Mouse (Mus musculus) heart, adult 18-20 months (tissue): ENCODE data around the gene Pabpc4. TPM values are rescaled to one million over a fixed set of nuclear protein-coding genes. Genes with fewer than 3 reads are reported as not detected.
"Not testable (repeated sequence)": the region's sequence is repeated elsewhere in the genome, so short reads cannot be mapped to it uniquely, and the experiment has no call there.

ENCODE experiments used
- DNase-seq, 2 experiments: peaks; one replicate each; pipeline ENCODE4 v3.0.0; 2021 to 2022; ENCODE audit warnings: mixed read lengths in 1 of 2
- total RNA-seq, 2 experiments: library from RNA; stranded (reverse); gene quantifications; 2 replicates each; pipeline ENCODE4 v1.2.3; 2021

The Pabpc4 gene
- total RNA-seq, 2 experiments from 2014 or later, result 336 to 356 TPM

GRCm38 (mm10) chr4:123297195-123297960 lies 35.2 kb downstream of the Pabpc4 start:
- no peak for DNase-seq

DNA sequence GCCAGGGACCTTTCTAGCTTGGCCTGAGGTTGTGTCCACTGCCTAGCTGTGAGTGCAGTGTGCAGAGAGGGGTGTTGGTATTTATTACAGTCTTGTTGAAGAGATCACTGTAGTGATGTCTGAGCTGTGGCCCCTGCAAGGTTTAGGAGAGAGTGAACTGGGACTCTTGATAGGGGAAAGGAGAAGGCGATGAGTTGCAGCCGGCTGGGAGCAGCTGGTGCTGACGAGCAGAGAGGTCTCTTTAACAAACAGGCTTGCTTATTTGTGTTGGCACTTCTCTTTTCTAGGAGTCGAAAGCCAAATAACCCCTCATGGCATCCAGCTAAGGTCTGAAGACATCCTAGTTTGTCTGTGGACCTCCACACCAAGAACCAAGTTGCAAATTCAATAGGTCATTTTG lies 36.1 kb downstream of the Pabpc4 start:
- DNase-seq, result peak; percentile 47 to 56

- DNase-seq, result peak; percentile 57 to 70
These were observed 37.0 kb downstream of the Pabpc4 start for GRCm38 (mm10) chr4:123298980-123299670.

DNA sequence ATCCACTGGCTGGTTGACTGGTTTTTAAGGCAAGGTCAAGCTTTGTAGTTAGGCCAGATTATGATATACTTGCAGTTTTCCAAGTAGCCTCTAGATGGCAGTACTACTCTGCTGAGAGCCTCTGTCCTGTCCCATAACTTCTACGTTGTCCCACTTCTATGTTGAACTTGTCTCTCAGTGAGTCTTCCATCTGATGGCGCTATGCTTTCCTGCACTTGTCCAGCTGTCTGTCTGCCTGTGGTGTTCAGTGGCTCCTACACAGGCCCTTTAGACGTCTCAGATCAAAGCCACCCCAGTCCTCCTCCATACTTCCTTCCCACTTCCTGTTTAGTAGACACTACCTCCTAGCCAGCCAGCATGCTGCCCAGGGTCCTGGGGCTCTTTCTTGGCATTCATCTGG lies 43.6 kb downstream of the Pabpc4 start:
- DNase-seq, result peak; percentile 49 to 72

- DNase-seq, result no peak
These were observed 44.8 kb downstream of the Pabpc4 start for GRCm38 (mm10) chr4:123306999-123307398.

DNA sequence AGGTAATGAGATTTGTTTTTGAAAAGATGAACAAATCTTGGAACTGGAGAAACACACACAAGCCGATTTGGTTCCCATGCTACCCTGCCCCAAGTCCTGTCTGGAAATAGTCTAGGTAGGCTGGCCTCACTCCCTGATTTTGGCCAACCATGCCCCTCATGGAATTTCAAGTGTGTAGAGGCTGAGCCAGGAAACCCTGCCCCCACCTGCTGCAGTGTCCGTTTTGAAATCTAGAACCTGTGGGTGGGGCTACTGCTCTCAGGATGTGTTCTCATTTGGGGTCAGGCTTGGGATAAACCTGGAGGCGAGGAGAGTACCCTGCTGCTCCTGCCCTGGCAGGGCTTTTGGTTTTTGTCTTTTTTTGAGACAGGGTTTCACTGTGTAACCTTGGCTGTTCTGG lies 46.1 kb downstream of the Pabpc4 start:
- DNase-seq, result peak; percentile 34 to 43

- DNase-seq, result no peak
These were observed 49.7 kb downstream of the Pabpc4 start for GRCm38 (mm10) chr4:123311845-123312244.

DNA sequence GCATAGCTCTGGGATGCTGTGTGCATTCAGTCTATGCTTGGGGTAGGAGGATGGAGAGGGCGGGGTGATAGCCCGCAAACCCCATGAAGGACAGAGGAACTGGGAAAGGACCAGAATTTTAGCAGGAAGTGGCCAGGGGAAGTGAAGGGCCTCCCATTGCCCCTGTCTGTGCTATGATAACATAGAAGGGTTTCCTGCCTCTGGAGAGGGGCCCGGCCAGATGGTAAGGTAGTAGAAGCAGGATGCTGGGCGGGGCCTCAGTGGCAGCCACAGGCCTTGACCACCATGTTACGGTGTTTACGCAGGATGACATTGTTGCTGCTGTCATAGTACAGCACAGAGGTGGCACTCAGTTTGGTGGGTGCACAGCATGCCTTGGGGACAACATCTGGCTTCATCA lies 50.9 kb downstream of the Pabpc4 start:
- DNase-seq, result no peak

- DNase-seq, result no peak
These were observed 52.3 kb downstream of the Pabpc4 start for GRCm38 (mm10) chr4:123314497-123314896.

DNA sequence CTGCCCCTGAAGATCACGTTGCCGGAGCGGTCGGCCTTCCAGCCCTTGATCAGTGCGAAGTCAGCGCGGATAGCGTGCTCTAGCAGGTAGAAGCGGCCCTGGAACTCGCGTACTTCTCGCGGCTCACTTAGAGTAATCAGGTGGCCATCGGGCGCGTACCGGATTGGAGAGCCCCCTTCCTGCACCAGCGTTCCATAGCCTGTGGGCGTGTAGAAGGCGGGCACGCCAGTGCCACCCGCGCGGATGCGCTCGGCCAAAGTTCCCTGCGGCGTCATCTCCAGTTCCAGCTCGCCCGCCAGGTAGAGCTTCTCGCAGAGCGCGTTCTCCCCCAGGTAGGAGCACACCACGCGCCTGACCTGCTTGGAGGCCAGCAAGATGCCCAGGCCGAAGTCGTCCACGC lies 60.8 kb downstream of the Pabpc4 start:
- not testable (repeated sequence) for DNase-seq

- DNase-seq, result no peak
These were observed 61.4 kb downstream of the Pabpc4 start, which contains the start of gene Oxct2a for GRCm38 (mm10) chr4:123323534-123323933. TSS of gene Oxct2a (minus strand) at chr4:123323634.

DNA sequence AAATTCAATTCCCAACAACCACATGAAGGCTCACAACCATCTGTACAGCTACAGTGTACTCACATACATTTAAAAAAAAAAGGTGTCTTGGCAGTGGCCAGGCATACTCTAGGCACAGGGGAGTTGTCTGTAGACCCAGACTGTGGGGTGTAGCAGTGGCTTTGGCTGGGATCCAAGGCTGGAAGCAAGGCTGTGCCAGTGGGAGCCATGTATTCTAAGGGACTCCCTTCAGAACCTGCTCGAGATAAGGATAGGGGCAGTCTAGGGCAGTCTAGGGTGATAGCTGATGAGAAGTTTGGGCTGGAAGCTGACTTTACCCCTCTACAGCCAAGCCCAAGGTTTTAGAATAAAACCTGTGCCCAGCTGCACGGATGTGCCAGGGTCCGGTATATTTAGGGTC lies 63.9 kb downstream of the Pabpc4 start:
- no peak for DNase-seq

DNA sequence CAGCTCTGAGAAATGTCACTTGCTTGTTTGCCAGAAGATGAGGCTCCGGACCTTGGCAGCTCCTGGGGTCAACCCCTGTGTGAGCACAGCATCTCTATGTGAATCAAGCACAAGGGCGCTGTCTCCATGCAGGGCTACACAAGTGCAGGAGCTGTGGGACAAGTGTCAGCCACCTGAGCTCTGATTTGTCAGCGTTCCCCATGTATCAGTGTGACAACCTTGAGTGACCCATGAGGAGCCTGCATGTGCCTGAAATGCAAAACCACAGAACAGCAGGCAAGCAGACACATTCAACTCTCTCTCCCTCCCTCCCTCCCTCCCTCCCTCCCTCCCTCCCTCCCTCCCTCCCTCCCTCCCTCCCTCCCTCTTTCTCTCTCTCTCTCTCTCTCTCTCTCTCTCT lies 65.5 kb downstream of the Pabpc4 start:
- no peak for DNase-seq

DNA sequence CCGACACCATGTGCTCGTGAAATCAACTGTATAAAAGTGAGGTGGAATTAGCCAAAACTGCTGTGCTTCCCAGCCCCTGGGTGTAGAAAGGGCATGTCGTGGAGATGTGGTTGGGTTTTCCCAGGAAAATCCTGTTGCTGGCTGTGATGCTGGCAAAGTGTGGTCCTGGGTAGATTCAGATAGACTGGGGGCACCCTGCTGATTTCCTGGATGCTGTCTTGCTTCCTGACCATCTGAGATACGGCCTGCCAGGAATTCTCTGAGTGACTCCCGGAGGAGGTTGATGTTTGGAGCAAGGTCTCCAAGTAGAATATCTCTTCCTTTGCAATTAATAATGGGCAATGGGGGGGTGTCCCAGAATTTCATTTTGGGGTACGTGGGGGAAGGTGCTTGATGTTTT lies 66.8 kb downstream of the Pabpc4 start:
- no peak for DNase-seq

- no peak for DNase-seq
These were observed 69.2 kb downstream of the Pabpc4 start for GRCm38 (mm10) chr4:123331326-123331725.

- DNase-seq, result not testable (repeated sequence)
These were observed 69.8 kb downstream of the Pabpc4 start for GRCm38 (mm10) chr4:123331961-123332360.

DNA sequence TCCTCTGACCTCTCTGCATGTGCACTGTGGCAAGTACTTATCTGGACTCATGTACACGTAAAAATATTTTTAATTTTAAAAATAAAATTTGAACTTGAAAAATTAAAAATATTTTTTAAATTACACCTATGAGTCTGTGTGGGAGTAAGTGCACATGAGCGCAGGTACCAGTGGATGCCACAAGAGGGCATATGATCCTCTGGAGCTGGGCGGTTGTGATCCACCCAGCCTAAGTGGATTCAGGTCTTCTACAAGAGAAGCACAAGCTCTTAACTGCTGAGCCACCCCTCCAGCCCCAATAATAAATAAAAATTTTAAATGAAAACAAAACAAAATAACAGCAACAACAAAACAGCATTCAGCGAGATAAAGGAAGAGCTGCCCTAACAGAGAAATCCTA lies 71.0 kb downstream of the Pabpc4 start:
- DNase-seq, result no peak

GRCm38 (mm10) chr4:123334177-123334576 lies 72.0 kb downstream of the Pabpc4 start:
- no peak for DNase-seq

DNA sequence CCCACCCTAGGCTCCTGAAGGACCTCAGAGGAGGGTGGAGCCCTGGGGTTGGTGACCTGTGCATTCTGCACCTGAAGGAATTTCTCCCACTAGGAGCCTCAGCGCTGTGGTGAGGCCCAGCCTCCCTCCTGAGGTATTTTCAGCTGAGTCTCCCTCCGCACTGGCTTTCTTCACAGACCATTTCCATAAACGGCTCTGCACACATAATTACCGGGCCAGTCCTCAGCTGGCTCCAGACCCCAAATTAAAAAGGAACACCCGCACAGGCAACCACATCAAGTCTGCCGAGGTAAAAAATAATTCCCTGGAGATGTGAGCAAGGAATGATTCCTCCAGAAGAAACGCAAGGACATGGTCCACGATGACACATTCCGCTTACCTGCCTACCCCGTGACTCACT lies 73.1 kb downstream of the Pabpc4 start:
- not testable (repeated sequence) for DNase-seq

DNA sequence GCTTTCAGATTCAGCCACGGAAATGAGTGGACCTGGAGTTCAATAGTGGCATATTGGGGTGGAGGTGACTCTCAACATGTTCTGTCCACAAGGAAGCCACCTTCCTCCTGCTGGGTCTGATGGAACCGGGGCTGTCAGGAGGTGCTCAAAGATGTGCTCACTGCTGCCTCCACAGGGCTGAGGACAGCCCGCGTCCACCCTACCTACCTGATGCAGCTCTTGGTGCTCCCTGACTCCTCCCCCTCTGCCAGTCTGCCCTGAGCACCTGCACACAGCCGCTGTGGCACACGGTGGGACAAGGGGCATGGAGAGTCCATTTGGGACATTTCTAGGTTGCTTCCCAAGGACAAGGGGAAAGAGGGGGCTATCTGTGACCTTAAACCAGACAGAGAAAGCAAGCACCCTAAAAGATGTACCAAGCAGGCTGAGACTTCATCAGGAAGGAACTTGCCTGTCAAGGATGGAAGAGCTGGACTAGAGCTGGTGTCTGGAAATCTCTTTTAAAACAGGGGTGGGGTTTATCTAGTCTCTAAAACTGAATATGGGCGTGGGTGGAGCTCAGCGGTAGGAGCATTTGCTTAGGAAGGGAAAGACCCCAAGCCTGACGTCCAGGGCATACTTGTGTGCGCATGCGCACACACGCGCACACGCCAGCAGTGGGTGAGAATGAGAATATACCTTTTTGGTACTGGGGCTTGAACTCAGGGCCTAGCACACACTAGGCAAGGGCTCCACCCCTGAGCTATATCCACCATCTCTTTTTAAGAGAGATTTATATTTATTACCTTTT lies 73.8 kb downstream of the Pabpc4 start:
- DNase-seq, result no peak

GRCm38 (mm10) chr4:123337693-123338092 lies 75.5 kb downstream of the Pabpc4 start:
- no peak for DNase-seq

GRCm38 (mm10) chr4:123340232-123340631 lies 78.1 kb downstream of the Pabpc4 start:
- DNase-seq, result peak in 1 of 2 experiments; percentile 19
